Mouse (Mus musculus): ENCODE measurements around the gene Tbc1d1. TPM values are rescaled to one million over a fixed set of nuclear protein-coding genes. Genes with fewer than 3 reads are reported as not detected.

Tbc1d1 gene
- polyA plus RNA-seq, 1 experiment from 2014 or later, result 30.7 TPM

- H3K36me3 ChIP-seq (replicated peaks), result peaks cover 57% of the 10 kb centered on the region
- no peak overlapping the region for H3K27ac ChIP-seq
- DNase-seq (ENCODE audit: extremely low spot score, low spot score), result no peak
- no peak overlapping the region for H3K4me3 ChIP-seq
- H3K9me3 ChIP-seq, result no peaks in the 10 kb centered on the region
- peaks cover 48% of the 10 kb centered on the region for H3K4me1 ChIP-seq
- 87% methylated on average over 4 of the region's 4 CpGs for WGBS
- no peaks in the 10 kb centered on the region for H3K27me3 ChIP-seq (ENCODE audit: poor library complexity, severe bottlenecking)
Measured at GRCm38 (mm10) chr5:64297100-64297499, 141.0 kb downstream of the Tbc1d1 start.

- peaks cover 48% of the 10 kb centered on the region for H3K4me1 ChIP-seq
- no peaks in the 10 kb centered on the region for H3K9me3 ChIP-seq
- 68% methylated on average over 20 of the region's 20 CpGs for WGBS
- peaks cover 60% of the 10 kb centered on the region for H3K36me3 ChIP-seq (replicated peaks)
- no peak for DNase-seq (ENCODE audit: extremely low spot score, low spot score)
- peak overlapping the region; percentile 58 for H3K27ac ChIP-seq
- H3K4me3 ChIP-seq, result no peak overlapping the region
- H3K27me3 ChIP-seq (ENCODE audit: poor library complexity, severe bottlenecking), result no peaks in the 10 kb centered on the region
Measured at GRCm38 (mm10) chr5:64298331-64299036, 142.4 kb downstream of the Tbc1d1 start.

DNA sequence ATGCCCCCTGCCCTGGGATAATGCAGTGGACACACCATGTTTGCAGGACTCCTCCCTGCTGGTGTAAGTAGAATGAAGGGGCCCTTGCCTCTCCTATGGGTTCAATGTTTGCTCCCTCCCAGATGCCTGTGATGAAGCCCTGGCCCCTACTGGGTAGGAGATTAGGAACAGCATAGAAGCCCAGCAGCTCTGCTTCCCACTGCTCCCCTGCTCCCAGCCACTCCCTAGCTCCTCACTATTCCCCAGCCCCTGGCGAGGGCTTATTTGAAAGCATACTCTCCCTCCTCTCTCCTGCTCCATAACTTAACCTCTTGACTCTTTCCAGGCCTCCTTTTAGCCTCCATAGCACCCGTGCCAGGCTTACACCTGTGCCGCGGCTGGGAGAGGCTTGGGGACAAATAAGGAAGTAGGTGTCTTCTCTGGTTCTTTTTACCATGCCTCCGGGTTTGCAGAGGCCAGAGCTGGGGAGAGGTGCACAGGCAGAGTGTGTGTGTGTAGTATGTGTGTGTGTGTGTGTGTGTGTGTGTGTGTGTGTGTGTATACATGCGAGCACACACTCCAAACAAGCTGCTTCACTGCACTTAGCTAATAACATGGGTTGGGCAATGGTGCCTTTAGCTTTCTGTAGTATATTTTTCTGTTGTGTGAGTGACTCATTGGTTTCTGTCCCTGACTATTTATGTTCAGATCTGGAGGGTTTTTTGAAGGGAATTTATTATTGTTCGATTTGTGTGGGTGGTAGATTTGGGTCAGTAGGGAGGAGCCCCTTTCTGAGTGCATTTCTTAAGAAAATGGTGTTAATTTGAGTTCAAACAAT, 143.6 kb downstream of the Tbc1d1 start:
- Histone ChIP-seq H3K4me3 (no peak overlapping the region), H3K4me1 (peaks cover 48% of the 10 kb centered on the region), H3K36me3 (replicated peaks) (peaks cover 56% of the 10 kb centered on the region), H3K9me3 (no peaks in the 10 kb centered on the region), H3K27me3 (ENCODE audit: poor library complexity, severe bottlenecking) (no peaks in the 10 kb centered on the region), H3K27ac (peak overlapping the region; percentile 30; the same call in 1 of the 2 replicates)
- WGBS, result 75% methylated on average over 7 of the region's 7 CpGs
- no peak for DNase-seq (ENCODE audit: extremely low spot score, low spot score)

- Histone ChIP-seq H3K27me3 (ENCODE audit: poor library complexity, severe bottlenecking) (no peaks in the 10 kb centered on the region), H3K36me3 (replicated peaks) (peaks cover 58% of the 10 kb centered on the region), H3K9me3 (peaks cover 4% of the 10 kb centered on the region; the same call in 1 of the 2 replicates), H3K4me3 (no peak overlapping the region), H3K27ac (0 out of 2 replicates have a peak overlapping the region, but pooled peaks have one; percentile 25), H3K4me1 (peaks cover 48% of the 10 kb centered on the region)
- no peak for DNase-seq (ENCODE audit: extremely low spot score, low spot score)
- 86% methylated on average over 4 of the region's 4 CpGs for WGBS
Measured at GRCm38 (mm10) chr5:64301246-64301645, 145.1 kb downstream of the Tbc1d1 start.

GRCm38 (mm10) chr5:64307289-64307688, 151.2 kb downstream of the Tbc1d1 start:
- no peak overlapping the region for H3K27ac ChIP-seq
- DNase-seq (ENCODE audit: extremely low spot score, low spot score), result no peak
- peaks cover 51% of the 10 kb centered on the region for H3K36me3 ChIP-seq (replicated peaks)
- no peak overlapping the region for H3K4me3 ChIP-seq
- H3K9me3 ChIP-seq, result peaks cover 10% of the 10 kb centered on the region; the same call in 1 of the 2 replicates
- H3K27me3 ChIP-seq (ENCODE audit: poor library complexity, severe bottlenecking), result no peaks in the 10 kb centered on the region
- 96% methylated on average over 2 of the region's 2 CpGs for WGBS
- H3K4me1 ChIP-seq, result no peaks in the 10 kb centered on the region

DNA sequence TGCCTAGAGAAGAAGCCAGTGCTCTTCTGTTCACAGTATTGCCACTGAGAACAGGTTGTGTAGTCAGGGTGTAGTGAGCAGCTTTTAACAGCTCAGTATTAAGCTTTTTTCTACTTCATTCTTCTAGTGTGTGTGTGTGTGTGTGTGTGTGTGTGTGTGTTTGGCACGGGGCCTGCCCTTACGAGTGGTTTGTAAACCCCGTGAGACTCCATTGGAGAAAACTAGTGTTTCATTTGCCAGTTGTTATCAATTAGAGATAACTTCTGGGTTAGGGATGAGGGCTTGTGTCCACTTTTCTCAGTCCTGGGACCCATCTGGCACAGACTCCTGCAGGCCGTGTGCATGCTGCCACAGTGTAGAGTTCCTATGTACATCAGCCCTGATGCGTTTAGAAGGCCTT, 156.2 kb downstream of the Tbc1d1 start:
- H3K4me1 ChIP-seq, result peaks cover 12% of the 10 kb centered on the region
- no peaks in the 10 kb centered on the region for H3K9me3 ChIP-seq
- H3K27ac ChIP-seq, result no peak overlapping the region
- no peaks in the 10 kb centered on the region for H3K27me3 ChIP-seq (ENCODE audit: poor library complexity, severe bottlenecking)
- no peak for DNase-seq (ENCODE audit: extremely low spot score, low spot score)
- H3K36me3 ChIP-seq (replicated peaks), result peaks cover 35% of the 10 kb centered on the region
- 78% methylated on average over 5 of the region's 5 CpGs for WGBS
- H3K4me3 ChIP-seq, result no peak overlapping the region

- H3K27ac ChIP-seq, result no peak overlapping the region
Measured at GRCm38 (mm10) chr5:64313481-64313880, 157.4 kb downstream of the Tbc1d1 start.

GRCm38 (mm10) chr5:64314288-64315052, 158.4 kb downstream of the Tbc1d1 start:
- no peak for DNase-seq (ENCODE audit: extremely low spot score, low spot score)
- no peaks in the 10 kb centered on the region for H3K27me3 ChIP-seq (ENCODE audit: poor library complexity, severe bottlenecking)
- peak overlapping the region; percentile 41; the same call in 1 of the 2 replicates for H3K27ac ChIP-seq
- 71% methylated on average over 6 of the region's 6 CpGs for WGBS
- H3K9me3 ChIP-seq, result no peaks in the 10 kb centered on the region
- peaks cover 55% of the 10 kb centered on the region for H3K36me3 ChIP-seq (replicated peaks)
- peaks cover 12% of the 10 kb centered on the region for H3K4me1 ChIP-seq
- H3K4me3 ChIP-seq, result no peak overlapping the region

More at GRCm38 (mm10) chr5:64313481-64313880, 157.4 kb downstream of the Tbc1d1 start:
- H3K9me3 ChIP-seq, result no peaks in the 10 kb centered on the region
- H3K27me3 ChIP-seq (ENCODE audit: poor library complexity, severe bottlenecking), result no peaks in the 10 kb centered on the region
- WGBS, result 90% methylated on average over 1 of the region's 1 CpGs
- no peak for DNase-seq (ENCODE audit: extremely low spot score, low spot score)
- H3K4me1 ChIP-seq, result peaks cover 12% of the 10 kb centered on the region
- no peak overlapping the region for H3K4me3 ChIP-seq
- H3K36me3 ChIP-seq (replicated peaks), result peaks cover 47% of the 10 kb centered on the region

- no peak for DNase-seq (ENCODE audit: extremely low spot score, low spot score)
- WGBS, result 83% methylated on average over 1 of the region's 1 CpGs
- no peaks in the 10 kb centered on the region for H3K9me3 ChIP-seq
- H3K4me1 ChIP-seq, result peaks cover 12% of the 10 kb centered on the region
- no peak overlapping the region for H3K4me3 ChIP-seq
- no peak overlapping the region for H3K27ac ChIP-seq
- H3K36me3 ChIP-seq (replicated peaks), result peaks cover 61% of the 10 kb centered on the region
- no peaks in the 10 kb centered on the region for H3K27me3 ChIP-seq (ENCODE audit: poor library complexity, severe bottlenecking)
Measured at GRCm38 (mm10) chr5:64315088-64315487, 159.0 kb downstream of the Tbc1d1 start.

DNA sequence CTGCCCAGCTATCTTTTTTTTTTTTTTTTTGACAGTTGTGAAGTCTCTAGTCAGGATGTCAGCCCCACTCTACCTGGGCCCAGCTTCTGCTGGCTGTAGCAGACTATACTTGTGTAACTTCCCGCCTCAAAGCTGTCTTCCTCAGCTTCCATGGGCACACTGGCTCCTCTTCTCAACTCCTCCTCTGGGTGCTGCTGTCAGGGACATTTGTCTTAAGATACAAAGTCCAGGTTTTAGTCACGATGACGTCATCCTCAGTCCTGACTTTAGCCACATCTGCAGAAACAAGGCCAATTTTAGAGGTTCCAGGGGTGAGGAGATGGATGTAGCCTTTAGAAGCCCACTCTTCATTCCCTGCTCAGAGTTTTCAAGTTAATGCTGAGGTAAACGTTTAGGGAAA, 167.2 kb downstream of the Tbc1d1 start:
- no peaks in the 10 kb centered on the region for H3K27me3 ChIP-seq (ENCODE audit: poor library complexity, severe bottlenecking)
- H3K4me1 ChIP-seq, result peaks cover 28% of the 10 kb centered on the region
- H3K36me3 ChIP-seq (replicated peaks), result peaks cover 65% of the 10 kb centered on the region
- 87% methylated on average over 4 of the region's 4 CpGs for WGBS
- no peak overlapping the region for H3K4me3 ChIP-seq
- H3K27ac ChIP-seq, result no peak overlapping the region
- no peaks in the 10 kb centered on the region for H3K9me3 ChIP-seq
- DNase-seq (ENCODE audit: extremely low spot score, low spot score), result no peak

GRCm38 (mm10) chr5:64324353-64324752, 168.2 kb downstream of the Tbc1d1 start:
- no peaks in the 10 kb centered on the region for H3K9me3 ChIP-seq
- no peak for DNase-seq (ENCODE audit: extremely low spot score, low spot score)
- H3K4me1 ChIP-seq, result peaks cover 28% of the 10 kb centered on the region
- H3K4me3 ChIP-seq, result no peak overlapping the region
- no peaks in the 10 kb centered on the region for H3K27me3 ChIP-seq (ENCODE audit: poor library complexity, severe bottlenecking)
- 94% methylated on average over 12 of the region's 12 CpGs for WGBS
- H3K36me3 ChIP-seq (replicated peaks), result peaks cover 66% of the 10 kb centered on the region
- H3K27ac ChIP-seq, result no peak overlapping the region

- no peak for DNase-seq (ENCODE audit: extremely low spot score, low spot score)
- Histone ChIP-seq H3K27ac (peak overlapping the region; percentile 36; the same call in 1 of the 2 replicates), H3K27me3 (ENCODE audit: poor library complexity, severe bottlenecking) (no peaks in the 10 kb centered on the region), H3K9me3 (no peaks in the 10 kb centered on the region), H3K4me1 (peaks cover 29% of the 10 kb centered on the region), H3K36me3 (replicated peaks) (peaks cover 64% of the 10 kb centered on the region), H3K4me3 (no peak overlapping the region)
- WGBS, result 87% methylated on average over 8 of the region's 8 CpGs
Measured at GRCm38 (mm10) chr5:64324920-64325319, 168.8 kb downstream of the Tbc1d1 start.

All from forebrain, embryonic 10.5 days (tissue).